Mouse (Mus musculus) layer of hippocampus, adult 2 months (tissue): Measurements from ENCODE around the gene Ccdc184. TPM values are rescaled to one million over a fixed set of nuclear protein-coding genes. Genes with fewer than 3 reads are reported as not detected.

Source experiments
- DNase-seq, 2 experiments: peaks; one replicate each; pipeline ENCODE4 v3.0.0; 2022; ENCODE audit warnings: low spot score in 2 of 2
- H3K27ac ChIP-seq: fragments of 200-600 bp; 2 replicates; pipeline ENCODE4 v1.8.1; 2022
- H3K4me3 ChIP-seq: fragments of 200-600 bp; 2 replicates; pipeline ENCODE4 v1.8.1; 2022; ENCODE audit warnings: mild to moderate bottlenecking
- CTCF ChIP-seq: fragments of 200-600 bp; conservative IDR thresholded peaks from 2 replicates; pipeline ENCODE4 v1.8.1; 2022; ENCODE audit warnings: antibody characterized with exemption, mild to moderate bottlenecking, moderate library complexity
- long read RNA-seq, 2 experiments: library from polyadenylated mRNA; stranded (forward); transcript quantifications; one replicate each; pipeline ENCODE4 v2.0.0; 2021; ENCODE audit warnings: borderline mapping rate in 2 of 2
- total RNA-seq, 2 experiments: library from RNA; stranded (reverse); gene quantifications; 2 replicates each; pipeline ENCODE4 v1.2.3; 2021

The Ccdc184 gene
- total RNA-seq = 10 to 100 TPM; 10.6 to 10.9 TPM
- long read RNA-seq, experiment 1, transcript Ccdc184-201 (1 exons, 2,977 nt) = major isoform, 17 of 17 reads
- long read RNA-seq, experiment 1, partial matches to known transcripts = 0 of 17 reads
- long read RNA-seq, experiment 1, other reads (novel, unspliced or antisense) = 0 of 17 reads
- long read RNA-seq, experiment 2, transcript Ccdc184-201 (1 exons, 2,977 nt) = major isoform, 27 of 27 reads
- long read RNA-seq, experiment 2, partial matches to known transcripts = 0 of 27 reads
- long read RNA-seq, experiment 2, other reads (novel, unspliced or antisense) = 0 of 27 reads

- H3K4me3 ChIP-seq = peak within 1 kb of the TSS; percentile 80
- peak in 1 of 2 experiments; percentile 27 for DNase-seq
- TF ChIP-seq CTCF = no peak
- H3K27ac ChIP-seq = peak within 1 kb of the TSS; percentile 93
Observed at GRCm38 (mm10) chr15:98166963-98167644, at the start of gene Ccdc184. Ccdc184 (plus strand) TSS chr15:98167158.

- no peak overlapping the region for H3K27ac ChIP-seq
- no peak for TF ChIP-seq CTCF
- no peak for DNase-seq
- H3K4me3 ChIP-seq = no peak overlapping the region
Observed at GRCm38 (mm10) chr15:98119363-98119762, 47.6 kb upstream of the Ccdc184 start.

- no peak for TF ChIP-seq CTCF
- H3K4me3 ChIP-seq = no peak overlapping the region
- no peak overlapping the region for H3K27ac ChIP-seq
- DNase-seq = no peak
Observed at GRCm38 (mm10) chr15:98120831-98121230, 46.1 kb upstream of the Ccdc184 start.

GRCm38 (mm10) chr15:98131001-98131400, 36.0 kb upstream of the Ccdc184 start:
- no peak overlapping the region for H3K4me3 ChIP-seq
- DNase-seq = no peak
- no peak overlapping the region for H3K27ac ChIP-seq
- no peak for TF ChIP-seq CTCF

GRCm38 (mm10) chr15:98131451-98131850, 35.5 kb upstream of the Ccdc184 start:
- Histone ChIP-seq H3K4me3 (no peak overlapping the region), H3K27ac (no peak overlapping the region)
- no peak for DNase-seq
- TF ChIP-seq CTCF = no peak

- H3K27ac ChIP-seq = peak overlapping the region; percentile 53; the same call in 1 of the 2 replicates
- no peak for DNase-seq
- TF ChIP-seq CTCF = no peak
- H3K4me3 ChIP-seq = no peak overlapping the region
Observed at GRCm38 (mm10) chr15:98131942-98132655, 34.9 kb upstream of the Ccdc184 start.

GRCm38 (mm10) chr15:98133471-98133870, 33.5 kb upstream of the Ccdc184 start:
- peak overlapping the region; percentile 91 for H3K27ac ChIP-seq
- H3K4me3 ChIP-seq = no peak overlapping the region
- TF ChIP-seq CTCF = no peak
- DNase-seq = no peak

GRCm38 (mm10) chr15:98134034-98134433, 32.9 kb upstream of the Ccdc184 start:
- TF ChIP-seq CTCF = no peak
- DNase-seq = no peak
- Histone ChIP-seq H3K4me3 (no peak overlapping the region), H3K27ac (peak overlapping the region; percentile 91)

GRCm38 (mm10) chr15:98134666-98135065, 32.3 kb upstream of the Ccdc184 start:
- H3K27ac ChIP-seq = peak overlapping the region; percentile 91
- TF ChIP-seq CTCF = no peak
- no peak overlapping the region for H3K4me3 ChIP-seq
- peak in 1 of 2 experiments; percentile 53 for DNase-seq

GRCm38 (mm10) chr15:98135671-98136070, 31.3 kb upstream of the Ccdc184 start:
- TF ChIP-seq CTCF = no peak
- H3K27ac ChIP-seq = peak overlapping the region; percentile 91
- DNase-seq = no peak
- H3K4me3 ChIP-seq = no peak overlapping the region

GRCm38 (mm10) chr15:98136871-98137270, 30.1 kb upstream of the Ccdc184 start:
- Histone ChIP-seq H3K27ac (peak overlapping the region; percentile 91; the same call in 1 of the 2 replicates), H3K4me3 (no peak overlapping the region)
- TF ChIP-seq CTCF = no peak
- no peak for DNase-seq

- TF ChIP-seq CTCF = no peak
- DNase-seq = no peak
- H3K27ac ChIP-seq = no peak overlapping the region
- no peak overlapping the region for H3K4me3 ChIP-seq
Observed at GRCm38 (mm10) chr15:98139763-98140162, 27.2 kb upstream of the Ccdc184 start.

- no peak overlapping the region for H3K27ac ChIP-seq
- no peak overlapping the region for H3K4me3 ChIP-seq
- no peak for DNase-seq
- TF ChIP-seq CTCF = no peak
Observed at GRCm38 (mm10) chr15:98140809-98141208, 26.1 kb upstream of the Ccdc184 start.

GRCm38 (mm10) chr15:98142515-98142914, 24.4 kb upstream of the Ccdc184 start:
- Histone ChIP-seq H3K4me3 (no peak overlapping the region), H3K27ac (0 out of 2 replicates have a peak overlapping the region, but pooled peaks have one; percentile 18)
- peak in 1 of 2 experiments; percentile 43 for DNase-seq
- TF ChIP-seq CTCF = no peak
